Mouse (Mus musculus) spleen, adult 2 months (tissue): ENCODE data around the gene Ankmy2.

Experiments
- CTCF ChIP-seq: fragments of 200-500 bp; IDR thresholded peaks from 2 replicates; pipeline ENCODE4 v1.5.1; 2011; ENCODE audit warnings: mild to moderate bottlenecking, inconsistent platforms; ENCODE audit not compliant: insufficient read depth, insufficient read length, insufficient replicate concordance; ENCODE audit errors: extremely low read depth
- POLR2A ChIP-seq: fragments of 200-500 bp; IDR thresholded peaks from 2 replicates; pipeline ENCODE4 v1.6.1; 2011; ENCODE audit warnings: low read depth, low read length, inconsistent platforms

GRCm38 (mm10) chr12:36129826-36130225 lies 27.1 kb upstream of the Ankmy2 start:
- TF ChIP-seq POLR2A (no peak), CTCF (no peak)
